Mouse (Mus musculus): ENCODE data around the gene Naa40. TPM values are rescaled to one million over a fixed set of nuclear protein-coding genes. Genes with fewer than 3 reads are reported as not detected.
A peak's percentile ranks its signal among the peaks of the same experiment; 100 is the strongest.

Gene Naa40
- polyA plus RNA-seq, 1 experiment from 2014 or later, result 77.8 TPM

GRCm38 (mm10) chr19:7267091-7267741 is 26.2 kb upstream of the Naa40 start, which contains the start of gene Rcor2:
Gene Rcor2 (plus strand): TSS chr19:7267325.
- Histone ChIP-seq H3K4me3 (replicated peaks; ENCODE audit: low read depth, low read length) (peak within 1 kb of the TSS; percentile 91), H3K9me3 (ENCODE audit: control insufficient read depth, low read length) (no peaks in the 10 kb centered on the region), H3K36me3 (ENCODE audit: control insufficient read depth, insufficient read depth, low read length) (peaks cover 21% of the 10 kb centered on the region), H3K27me3 (ENCODE audit: control insufficient read depth, insufficient read depth, low read length) (no peaks in the 10 kb centered on the region), H3K27ac (replicated peaks; ENCODE audit: low read depth, low read length) (peak within 1 kb of the TSS; percentile 98), H3K9ac (replicated peaks; ENCODE audit: low read length) (peak within 1 kb of the TSS; percentile 95), H3K4me1 (ENCODE audit: control insufficient read depth, insufficient read depth, low read length) (peaks cover 57% of the 10 kb centered on the region), H3K4me2 (ENCODE audit: low read length) (peak within 1 kb of the TSS; percentile 93)
- peak; percentile 74 for ATAC-seq (ENCODE audit: low FRiP score, low TSS enrichment)
- peak; percentile 87 for DNase-seq
- under 1% methylated on average over 28 of the region's 28 CpGs for WGBS

GRCm38 (mm10) chr19:7266421-7266831 is 25.4 kb upstream of the Naa40 start:
- Histone ChIP-seq H3K4me2 (ENCODE audit: low read length) (peak overlapping the region; percentile 93), H3K36me3 (ENCODE audit: control insufficient read depth, insufficient read depth, low read length) (peaks cover 13% of the 10 kb centered on the region), H3K4me3 (replicated peaks; ENCODE audit: low read depth, low read length) (no peak overlapping the region), H3K9ac (replicated peaks; ENCODE audit: low read length) (peak overlapping the region; percentile 95; the same call in 1 of the 2 replicates), H3K9me3 (ENCODE audit: control insufficient read depth, low read length) (no peaks in the 10 kb centered on the region), H3K27ac (replicated peaks; ENCODE audit: low read depth, low read length) (peak overlapping the region; percentile 98), H3K27me3 (ENCODE audit: control insufficient read depth, insufficient read depth, low read length) (no peaks in the 10 kb centered on the region), H3K4me1 (ENCODE audit: control insufficient read depth, insufficient read depth, low read length) (peaks cover 53% of the 10 kb centered on the region)
- ATAC-seq (ENCODE audit: low FRiP score, low TSS enrichment) (no peak), DNase-seq (peak; percentile 46)
- 8% methylated on average over 4 of the region's 4 CpGs for WGBS

- H3K27ac ChIP-seq (replicated peaks; ENCODE audit: low read depth, low read length), result peak overlapping the region; percentile 98
- ATAC-seq (ENCODE audit: low FRiP score, low TSS enrichment), result peak; percentile 3; the same call in 1 of the 2 replicates
- 7% methylated on average over 14 of the region's 14 CpGs for WGBS
- no peaks in the 10 kb centered on the region for H3K9me3 ChIP-seq (ENCODE audit: control insufficient read depth, low read length)
- H3K27me3 ChIP-seq (ENCODE audit: control insufficient read depth, insufficient read depth, low read length), result no peaks in the 10 kb centered on the region
- H3K4me2 ChIP-seq (ENCODE audit: low read length), result peak overlapping the region; percentile 93
- DNase-seq, result peak; percentile 79
- peaks cover 5% of the 10 kb centered on the region for H3K36me3 ChIP-seq (ENCODE audit: control insufficient read depth, insufficient read depth, low read length)
- H3K4me1 ChIP-seq (ENCODE audit: control insufficient read depth, insufficient read depth, low read length), result peaks cover 50% of the 10 kb centered on the region
- no peak overlapping the region for H3K9ac ChIP-seq (replicated peaks; ENCODE audit: low read length)
- no peak overlapping the region for H3K4me3 ChIP-seq (replicated peaks; ENCODE audit: low read depth, low read length)
These were observed 24.7 kb upstream of the Naa40 start for GRCm38 (mm10) chr19:7265478-7266191.

GRCm38 (mm10) chr19:7264766-7265331 is 23.9 kb upstream of the Naa40 start:
- Histone ChIP-seq H3K27me3 (ENCODE audit: control insufficient read depth, insufficient read depth, low read length) (no peaks in the 10 kb centered on the region), H3K36me3 (ENCODE audit: control insufficient read depth, insufficient read depth, low read length) (no peaks in the 10 kb centered on the region), H3K4me3 (replicated peaks; ENCODE audit: low read depth, low read length) (no peak overlapping the region), H3K9me3 (ENCODE audit: control insufficient read depth, low read length) (no peaks in the 10 kb centered on the region), H3K27ac (replicated peaks; ENCODE audit: low read depth, low read length) (peak overlapping the region; percentile 98), H3K9ac (replicated peaks; ENCODE audit: low read length) (peak overlapping the region; percentile 12; the same call in 1 of the 2 replicates), H3K4me1 (ENCODE audit: control insufficient read depth, insufficient read depth, low read length) (peaks cover 44% of the 10 kb centered on the region), H3K4me2 (ENCODE audit: low read length) (peak overlapping the region; percentile 93)
- peak; percentile 31 for DNase-seq
- no peak for ATAC-seq (ENCODE audit: low FRiP score, low TSS enrichment)
- 7% methylated on average over 6 of the region's 6 CpGs for WGBS

- WGBS, result 20% methylated on average over 9 of the region's 9 CpGs
- H3K27ac ChIP-seq (replicated peaks; ENCODE audit: low read depth, low read length), result peak overlapping the region; percentile 98
- DNase-seq (peak; percentile 85), ATAC-seq (ENCODE audit: low FRiP score, low TSS enrichment) (no peak)
- no peaks in the 10 kb centered on the region for H3K9me3 ChIP-seq (ENCODE audit: control insufficient read depth, low read length)
- peak overlapping the region; percentile 12; the same call in 1 of the 2 replicates for H3K9ac ChIP-seq (replicated peaks; ENCODE audit: low read length)
- no peak overlapping the region for H3K4me3 ChIP-seq (replicated peaks; ENCODE audit: low read depth, low read length)
- H3K4me2 ChIP-seq (ENCODE audit: low read length), result 0 out of 2 replicates have a peak overlapping the region, but pooled peaks have one; percentile 4
- peaks cover 38% of the 10 kb centered on the region for H3K4me1 ChIP-seq (ENCODE audit: control insufficient read depth, insufficient read depth, low read length)
- H3K27me3 ChIP-seq (ENCODE audit: control insufficient read depth, insufficient read depth, low read length), result no peaks in the 10 kb centered on the region
- no peaks in the 10 kb centered on the region for H3K36me3 ChIP-seq (ENCODE audit: control insufficient read depth, insufficient read depth, low read length)
These were observed 23.2 kb upstream of the Naa40 start for GRCm38 (mm10) chr19:7264088-7264765.

- no peak overlapping the region for H3K4me3 ChIP-seq (replicated peaks; ENCODE audit: low read depth, low read length)
- peaks cover 34% of the 10 kb centered on the region for H3K4me1 ChIP-seq (ENCODE audit: control insufficient read depth, insufficient read depth, low read length)
- WGBS, result 87% methylated on average over 1 of the region's 1 CpGs
- H3K36me3 ChIP-seq (ENCODE audit: control insufficient read depth, insufficient read depth, low read length), result no peaks in the 10 kb centered on the region
- H3K9ac ChIP-seq (replicated peaks; ENCODE audit: low read length), result no peak overlapping the region
- DNase-seq (no peak), ATAC-seq (ENCODE audit: low FRiP score, low TSS enrichment) (no peak)
- H3K4me2 ChIP-seq (ENCODE audit: low read length), result no peak overlapping the region
- H3K27ac ChIP-seq (replicated peaks; ENCODE audit: low read depth, low read length), result no peak overlapping the region
- H3K27me3 ChIP-seq (ENCODE audit: control insufficient read depth, insufficient read depth, low read length), result no peaks in the 10 kb centered on the region
- H3K9me3 ChIP-seq (ENCODE audit: control insufficient read depth, low read length), result no peaks in the 10 kb centered on the region
These were observed 21.6 kb upstream of the Naa40 start for GRCm38 (mm10) chr19:7262592-7262991.

- Histone ChIP-seq H3K36me3 (ENCODE audit: control insufficient read depth, insufficient read depth, low read length) (no peaks in the 10 kb centered on the region), H3K9ac (replicated peaks; ENCODE audit: low read length) (no peak overlapping the region), H3K27me3 (ENCODE audit: control insufficient read depth, insufficient read depth, low read length) (no peaks in the 10 kb centered on the region), H3K4me1 (ENCODE audit: control insufficient read depth, insufficient read depth, low read length) (peaks cover 28% of the 10 kb centered on the region), H3K4me3 (replicated peaks; ENCODE audit: low read depth, low read length) (no peak overlapping the region), H3K27ac (replicated peaks; ENCODE audit: low read depth, low read length) (no peak overlapping the region), H3K9me3 (ENCODE audit: control insufficient read depth, low read length) (no peaks in the 10 kb centered on the region), H3K4me2 (ENCODE audit: low read length) (no peak overlapping the region)
- no peak for DNase-seq
- 92% methylated on average over 3 of the region's 3 CpGs for WGBS
- ATAC-seq (ENCODE audit: low FRiP score, low TSS enrichment), result no peak
These were observed 21.0 kb upstream of the Naa40 start for GRCm38 (mm10) chr19:7261964-7262363.

- Histone ChIP-seq H3K27ac (replicated peaks; ENCODE audit: low read depth, low read length) (no peak overlapping the region), H3K9ac (replicated peaks; ENCODE audit: low read length) (no peak overlapping the region), H3K4me3 (replicated peaks; ENCODE audit: low read depth, low read length) (no peak overlapping the region), H3K4me2 (ENCODE audit: low read length) (no peak overlapping the region), H3K36me3 (ENCODE audit: control insufficient read depth, insufficient read depth, low read length) (no peaks in the 10 kb centered on the region), H3K9me3 (ENCODE audit: control insufficient read depth, low read length) (no peaks in the 10 kb centered on the region), H3K4me1 (ENCODE audit: control insufficient read depth, insufficient read depth, low read length) (peaks cover 23% of the 10 kb centered on the region), H3K27me3 (ENCODE audit: control insufficient read depth, insufficient read depth, low read length) (no peaks in the 10 kb centered on the region)
- WGBS, result 90% methylated on average over 1 of the region's 1 CpGs
- no peak for DNase-seq
- ATAC-seq (ENCODE audit: low FRiP score, low TSS enrichment), result no peak
These were observed 20.5 kb upstream of the Naa40 start for GRCm38 (mm10) chr19:7261476-7261875.
